8 mouse cellular contexts compared by ENCODE assay signal in the genomic region with DNA sequence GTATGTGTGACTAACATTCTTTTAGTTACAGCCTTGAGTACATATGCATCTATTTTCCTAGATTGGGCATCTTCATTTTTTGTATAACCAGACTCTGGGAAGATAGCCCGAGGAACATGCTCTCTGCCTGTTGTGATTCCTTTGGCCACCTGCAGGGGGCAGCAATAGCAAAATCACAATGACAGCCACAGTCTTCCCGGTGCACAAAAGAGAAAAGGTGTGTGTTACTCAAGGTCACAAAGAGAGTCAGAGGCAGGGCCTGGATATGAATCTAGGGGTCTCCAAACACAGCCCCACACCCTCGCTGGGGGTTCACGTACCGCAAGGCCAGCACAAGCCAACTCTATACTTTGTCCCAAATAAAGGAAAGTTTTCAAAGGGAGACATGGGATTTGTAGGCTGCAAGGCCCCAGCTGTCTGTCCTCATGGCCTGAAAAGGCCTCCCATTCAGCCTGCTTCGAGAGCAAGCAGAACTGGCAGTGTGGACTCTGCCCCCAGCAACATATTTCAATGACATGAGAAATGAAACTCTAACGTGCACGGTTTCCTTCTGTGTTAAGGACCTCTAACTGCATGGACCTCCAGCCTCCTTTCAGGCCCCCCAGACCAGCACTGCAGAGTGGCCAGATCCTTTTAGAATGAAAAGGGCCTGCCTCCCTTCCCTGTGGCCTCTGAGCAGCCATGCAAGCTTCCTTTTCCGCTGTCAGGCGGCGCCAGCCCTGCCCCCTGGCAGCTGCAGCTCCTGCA. TPM values are rescaled to one million over a fixed set of nuclear protein-coding genes. Genes with fewer than 3 reads are reported as not detected.
DNase-seq lines count a peak whose midpoint lies in the region; ATAC-seq lines count a peak whose summit lies in the region.

No protein-coding gene starts in this region.

- no peaks in the 10 kb centered on the region for H3K9me3 ChIP-seq in heart, embryonic 12.5 days (replicated peaks)
- no peaks in the 10 kb centered on the region for H3K9me3 ChIP-seq in forebrain, embryonic 11.5 days (ENCODE audit: control insufficient read depth, low read length)
- no peaks in the 10 kb centered on the region for H3K9me3 ChIP-seq in hindbrain, embryonic 14.5 days (ENCODE audit: control insufficient read depth, low read length)
- no peaks in the 10 kb centered on the region for H3K9me3 ChIP-seq in midbrain, embryonic 16.5 days (replicated peaks; ENCODE audit: control insufficient read depth, low read length, poor library complexity, severe bottlenecking)

- H3K4me2 ChIP-seq in heart, embryonic 12.5 days: no peak overlapping the region
- H3K4me2 ChIP-seq in forebrain, embryonic 11.5 days (ENCODE audit: low read depth, low read length, severe bottlenecking): no peak overlapping the region
- no peak overlapping the region for H3K4me2 ChIP-seq in hindbrain, embryonic 14.5 days (replicated peaks)
- no peak overlapping the region for H3K4me2 ChIP-seq in midbrain, embryonic 16.5 days (ENCODE audit: low read length)

- H3K4me3 ChIP-seq in heart, embryonic 12.5 days: no peak overlapping the region
- H3K4me3 ChIP-seq in forebrain, embryonic 11.5 days (ENCODE audit: low read depth, low read length): no peak overlapping the region
- no peak overlapping the region for H3K4me3 ChIP-seq in hindbrain, embryonic 14.5 days (replicated peaks; ENCODE audit: low read length)
- H3K4me3 ChIP-seq in midbrain, embryonic 16.5 days (ENCODE audit: low read depth, low read length): no peak overlapping the region

- 42% methylated on average over 11 of the region's 11 CpGs for WGBS in heart, embryonic 12.5 days
- WGBS in forebrain, embryonic 11.5 days: 33% methylated on average over 11 of the region's 11 CpGs
- 27% methylated on average over 11 of the region's 11 CpGs for WGBS in hindbrain, embryonic 14.5 days
- WGBS in midbrain, embryonic 16.5 days: 16% methylated on average over 11 of the region's 11 CpGs

- no peak overlapping the region for H3K9ac ChIP-seq in heart, embryonic 12.5 days
- H3K9ac ChIP-seq in forebrain, embryonic 11.5 days (ENCODE audit: low read length): peak overlapping the region; percentile 41; the same call in 1 of the 2 replicates
- no peak overlapping the region for H3K9ac ChIP-seq in hindbrain, embryonic 14.5 days
- no peak overlapping the region; the same call in 1 of the 2 replicates for H3K9ac ChIP-seq in midbrain, embryonic 16.5 days (ENCODE audit: low read depth, low read length)

- no peaks in the 10 kb centered on the region for H3K27me3 ChIP-seq in heart, embryonic 12.5 days (replicated peaks)
- H3K27me3 ChIP-seq in forebrain, embryonic 11.5 days (ENCODE audit: control insufficient read depth, insufficient read depth, low read length): no peaks in the 10 kb centered on the region
- H3K27me3 ChIP-seq in hindbrain, embryonic 14.5 days (ENCODE audit: control insufficient read depth, insufficient read depth, low read length): no peaks in the 10 kb centered on the region
- H3K27me3 ChIP-seq in midbrain, embryonic 16.5 days (ENCODE audit: control insufficient read depth, insufficient read depth, low read depth, low read length): no peaks in the 10 kb centered on the region

- H3K36me3 ChIP-seq in heart, embryonic 12.5 days: no peaks in the 10 kb centered on the region
- no peaks in the 10 kb centered on the region for H3K36me3 ChIP-seq in forebrain, embryonic 11.5 days (ENCODE audit: control insufficient read depth, insufficient read depth, low read length)
- no peaks in the 10 kb centered on the region for H3K36me3 ChIP-seq in hindbrain, embryonic 14.5 days (replicated peaks; ENCODE audit: control insufficient read depth, insufficient read depth)
- no peaks in the 10 kb centered on the region for H3K36me3 ChIP-seq in midbrain, embryonic 16.5 days (ENCODE audit: control insufficient read depth, insufficient read depth, low read length)

- no peak overlapping the region for H3K27ac ChIP-seq in heart, embryonic 12.5 days (ENCODE audit: poor library complexity, severe bottlenecking)
- H3K27ac ChIP-seq in forebrain, embryonic 11.5 days (ENCODE audit: low read depth, low read length): no peak overlapping the region
- H3K27ac ChIP-seq in hindbrain, embryonic 14.5 days: no peak overlapping the region
- H3K27ac ChIP-seq in midbrain, embryonic 16.5 days (ENCODE audit: low read length): no peak overlapping the region

- DNase-seq in heart, adult 8-10 months (ENCODE audit: low spot score): peak; percentile 33
- peak; percentile 55 for DNase-seq in brain, adult 2 months (ENCODE audit: low read depth, low spot score)
- DNase-seq in forebrain, embryonic 11.5 days (ENCODE audit: low spot score): peak; percentile 77
- DNase-seq in hindbrain, embryonic 14.5 days (ENCODE audit: low spot score): peak; percentile 69
- DNase-seq in left cerebral cortex, postnatal 4 days: peak; percentile 47
- peak; percentile 72 to 78 for DNase-seq in spleen, postnatal 36 days (ENCODE audit: low spot score in 2 of 2)

- ATAC-seq in heart, embryonic 12.5 days (ENCODE audit: insufficient number of reproducible peaks, low FRiP score): no peak
- ATAC-seq in forebrain, embryonic 11.5 days (replicated peaks; ENCODE audit: low FRiP score): peak; percentile 52
- ATAC-seq in hindbrain, embryonic 14.5 days (ENCODE audit: low FRiP score): peak; percentile 43; the same call in 1 of the 2 replicates
- ATAC-seq in midbrain, embryonic 16.5 days: peak; percentile 55

- H3K4me1 ChIP-seq in heart, embryonic 12.5 days (replicated peaks): peaks cover 23% of the 10 kb centered on the region
- peaks cover 4% of the 10 kb centered on the region for H3K4me1 ChIP-seq in forebrain, embryonic 11.5 days (replicated peaks; ENCODE audit: control insufficient read depth, insufficient read depth, low read length)
- no peaks in the 10 kb centered on the region for H3K4me1 ChIP-seq in hindbrain, embryonic 14.5 days (replicated peaks; ENCODE audit: control insufficient read depth, insufficient read depth, low read length)
- 0 out of 2 replicates have a peak, but pooled peaks cover 2% of the 10 kb centered on the region for H3K4me1 ChIP-seq in midbrain, embryonic 16.5 days (ENCODE audit: control insufficient read depth, insufficient read depth, low read length)

- intact Hi-C loops in left cerebral cortex, postnatal 4 days (cut with DNase I): no loop called here

RNA-seq across cellular contexts. Expression of gene Whrn, which starts 15.5 kb away (rescaled TPM):
- total RNA-seq in heart, adult 8-10 months (2022): 10 to 100 TPM; 18.5 to 38.1 (median 20.6) TPM
- polyA plus RNA-seq in heart, embryonic 12.5 days (2016; fragmentation: Nextera tagmentation; extraction: Ambion mirVana): 4.7 and 5.1 TPM in 2 replicates
- polyA plus RNA-seq in forebrain, embryonic 11.5 days (2014; fragmentation: Nextera tagmentation; extraction: Ambion mirVana): 10.7 and 11.0 TPM in 2 replicates
- 5.8 and 8.0 TPM in 2 replicates for polyA plus RNA-seq in hindbrain, embryonic 14.5 days (2014; fragmentation: Nextera tagmentation; extraction: Ambion mirVana)
- total RNA-seq in left cerebral cortex, postnatal 4 days (2021): 10 to 100 TPM; 24.9 to 28.6 TPM
- 4.5 and 4.9 TPM in 2 replicates for polyA plus RNA-seq in midbrain, embryonic 16.5 days (2015; fragmentation: Nextera tagmentation; extraction: Ambion mirVana)
